ENCODE assay signal across 8 mouse cellular contexts in the genomic region with DNA sequence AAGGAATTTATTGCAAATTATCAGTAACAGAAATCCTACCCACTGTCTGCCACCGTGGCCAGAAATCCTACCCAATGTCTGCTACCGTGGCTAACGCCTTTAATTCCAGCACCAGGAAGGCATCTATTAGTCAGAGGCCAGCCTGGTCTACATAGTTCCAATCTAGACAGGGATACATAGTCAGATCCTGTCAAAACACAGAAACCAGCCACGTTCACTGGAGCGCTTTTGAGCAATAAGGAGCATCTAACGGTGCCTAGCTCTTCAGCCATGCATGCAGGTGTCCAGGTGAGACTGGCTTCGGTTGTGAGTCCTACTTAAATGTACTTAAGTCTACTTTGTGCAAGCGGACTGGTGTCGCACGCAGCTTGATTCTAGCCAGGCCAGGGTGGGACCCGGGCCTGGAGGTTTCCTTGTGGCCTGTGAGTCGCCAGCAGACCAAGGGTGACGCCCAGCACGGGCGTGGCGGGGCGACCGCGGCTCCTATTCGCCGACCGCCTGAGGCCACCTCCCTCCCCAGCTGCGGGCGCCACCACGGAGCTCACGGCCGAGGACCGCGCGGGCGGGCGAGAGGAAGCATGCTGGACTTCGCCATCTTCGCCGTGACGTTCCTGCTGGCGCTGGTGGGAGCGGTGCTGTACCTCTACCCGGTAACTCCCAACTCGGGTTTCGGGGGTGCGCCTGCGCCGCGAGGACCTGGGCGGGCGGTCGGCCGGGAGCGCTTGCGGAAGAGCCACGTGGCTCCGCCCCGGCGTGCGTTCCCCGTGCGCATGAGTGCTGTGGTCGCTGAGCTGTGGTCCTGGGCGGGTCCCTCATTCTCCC. TPM values are rescaled to one million over a fixed set of nuclear protein-coding genes. Genes with fewer than 3 reads are reported as not detected.
DNase-seq lines count a peak whose midpoint lies in the region; ATAC-seq and TF ChIP-seq lines count a peak whose summit lies in the region.

A gene (plus strand): TSS at position 516 of the 822 bp plus-strand sequence.

- H3K36me3 ChIP-seq in hindbrain, postnatal 0 days (ENCODE audit: insufficient read depth, low read length): no peaks in the 10 kb centered on the region

- peak within 1 kb of the TSS; percentile 78 for H3K4me2 ChIP-seq in hindbrain, postnatal 0 days (ENCODE audit: low read depth, low read length)

- H3K4me1 ChIP-seq in hindbrain, postnatal 0 days (ENCODE audit: insufficient read depth, low read length): 0 out of 2 replicates have a peak, but pooled peaks cover 5% of the 10 kb centered on the region

- H3K27ac ChIP-seq in gastrocnemius, adult 2 months: peak within 1 kb of the TSS; percentile 99
- peak within 1 kb of the TSS; percentile 86 for H3K27ac ChIP-seq in hindbrain, postnatal 0 days
- peak within 1 kb of the TSS; percentile 84 for H3K27ac ChIP-seq in left cerebral cortex, adult 2 months

- intact Hi-C loops in gastrocnemius, adult 2 months (cut with DNase I): loop anchor here (2.0 to 5.0 kb wide), 3 partner anchors 66 to 609 kb away; a partner anchor contains a TSS
- intact Hi-C loops in left cerebral cortex, adult 2 months (cut with DNase I): loop anchor here (1.0 to 10.0 kb wide), 4 partner anchors 66 to 519 kb away; a partner anchor contains a TSS

- peak; percentile 95 for DNase-seq in ZHBTc4 (ENCODE audit: low read depth, low spot score)
- peak; percentile 96 for DNase-seq in gastrocnemius, adult 2 months
- DNase-seq in hindbrain, postnatal 0 days (ENCODE audit: low spot score): peak; percentile 93
- peak; percentile 92 to 93 for DNase-seq in left cerebral cortex, adult 2 months (ENCODE audit: extremely low spot score in 1 of 2, low spot score in 2 of 2)
- peak; percentile 88 to 91 for DNase-seq in right cerebral cortex, adult 2 months (ENCODE audit: low spot score in 2 of 2)
- DNase-seq in urinary bladder, postnatal 14 days (ENCODE audit: low spot score): peak; percentile 89

- peak within 1 kb of the TSS; percentile 56 for H3K9ac ChIP-seq in hindbrain, postnatal 0 days (replicated peaks; ENCODE audit: low read length)

- no peak; the same call in 1 of the 2 replicates for TF ChIP-seq CTCF in gastrocnemius, adult 2 months (IDR thresholded peaks at IDR 0.05)
- TF ChIP-seq CTCF in hindbrain, postnatal 0 days (IDR thresholded peaks at IDR 0.05; ENCODE audit: low read depth): no peak
- no peak; the same call in 1 of the 2 replicates for TF ChIP-seq CTCF in left cerebral cortex, adult 2 months (IDR thresholded peaks at IDR 0.05)

- H3K9me3 ChIP-seq in hindbrain, postnatal 0 days (ENCODE audit: low read length): no peaks in the 10 kb centered on the region

- peak; percentile 98 for ATAC-seq in common myeloid progenitor, adult 5-6 weeks (replicated peaks; ENCODE audit: low read depth, poor library complexity, severe bottlenecking)
- peak; percentile 98 for ATAC-seq in hindbrain, postnatal 0 days
- ATAC-seq in megakaryocyte, adult 5-6 weeks (ENCODE audit: poor library complexity, severe bottlenecking): peak; percentile 98

- peak within 1 kb of the TSS; percentile 77 for H3K4me3 ChIP-seq in gastrocnemius, adult 2 months
- peak within 1 kb of the TSS; percentile 58 for H3K4me3 ChIP-seq in hindbrain, postnatal 0 days (ENCODE audit: low read length)
- peak within 1 kb of the TSS; percentile 70 for H3K4me3 ChIP-seq in left cerebral cortex, adult 2 months

- WGBS in hindbrain, postnatal 0 days: under 1% methylated on average over 59 of the region's 60 CpGs

- no peaks in the 10 kb centered on the region for H3K27me3 ChIP-seq in hindbrain, postnatal 0 days (ENCODE audit: insufficient read depth, low read length)

RNA-seq across cellular contexts. Expression of the gene that starts here (rescaled TPM):
- total RNA-seq in common myeloid progenitor, adult 5-6 weeks (2017): 28.3 and 38.5 TPM in 2 replicates
- 1 to 10 TPM; 5.5 to 6.9 TPM for total RNA-seq in gastrocnemius, adult 2 months (2021)
- total RNA-seq in hindbrain, postnatal 0 days (2014; rRNA removed): 14.4 and 19.1 TPM in 2 replicates
- polyA plus RNA-seq in hindbrain, postnatal 0 days (2015; fragmentation: Nextera tagmentation; extraction: Ambion mirVana): 19.9 and 20.9 TPM in 2 replicates
- total RNA-seq in left cerebral cortex, adult 2 months (2021): 10 to 100 TPM; 10.1 to 10.9 TPM
- total RNA-seq in megakaryocyte, adult 5-6 weeks (2015): 19.2 and 20.3 TPM in 2 replicates
- total RNA-seq in megakaryocyte, adult 5-6 weeks (2017): 20.4 and 25.7 TPM in 2 replicates

Comparison
In these comparisons a context has a peak if more than half of its experiments do, and no peak if none do; other contexts are left out.
1. Peak in every context shown above with its lines: DNase-seq, ATAC-seq, H3K4me3 ChIP-seq and H3K27ac ChIP-seq.